Comparison of ENCODE assay signal across 8 mouse cellular contexts in genomic region chr7:4865579-4866493, GRCm38 (mm10). TPM values are rescaled to one million over a fixed set of nuclear protein-coding genes. Genes with fewer than 3 reads are reported as not detected.
DNase-seq lines count a peak whose midpoint lies in the region; ATAC-seq lines count a peak whose summit lies in the region.

No protein-coding gene starts in this region.

- 4% methylated on average over 40 of the region's 40 CpGs for WGBS in intestine, embryonic 14.5 days

- no peaks in the 10 kb centered on the region for H3K36me3 ChIP-seq in intestine, embryonic 14.5 days (ENCODE audit: control insufficient read depth, insufficient read depth, low read length)

- H3K4me2 ChIP-seq in intestine, embryonic 14.5 days (ENCODE audit: low read length) = peak overlapping the region; percentile 77

- no peaks in the 10 kb centered on the region for H3K9me3 ChIP-seq in intestine, embryonic 14.5 days (ENCODE audit: control insufficient read depth, low read length)

- peak overlapping the region; percentile 77 for H3K27ac ChIP-seq in intestine, embryonic 14.5 days (ENCODE audit: low read depth)

- H3K4me3 ChIP-seq in intestine, embryonic 14.5 days (ENCODE audit: low read depth, low read length) = peak overlapping the region; percentile 65

- H3K9ac ChIP-seq in intestine, embryonic 14.5 days (ENCODE audit: low read length) = peak overlapping the region; percentile 73

- intact Hi-C loops in left cerebral cortex, postnatal 14 days (cut with DNase I) = no loop called here

- DNase-seq in adrenal gland, adult 18-20 months (ENCODE audit: low spot score in 2 of 2) = peak; percentile 88 to 90
- peak; percentile 97 for DNase-seq in embryo, embryonic 11 days
- peak; percentile 97 for DNase-seq in gastrocnemius, postnatal 25 days
- DNase-seq in intestine, embryonic 14.5 days (ENCODE audit: low spot score) = peak; percentile 97
- DNase-seq in left cerebral cortex, postnatal 14 days (ENCODE audit: low spot score in 2 of 2) = peak; percentile 96
- DNase-seq in mesoderm, embryonic 11.5 days (ENCODE audit: low read depth, low spot score) = peak; percentile 97
- DNase-seq in right cerebral cortex, postnatal 36 days (ENCODE audit: low spot score in 2 of 2) = peak; percentile 93 to 95
- peak; percentile 97 for DNase-seq in yolk sac, embryonic 10.5 days (ENCODE audit: low spot score)

- peaks cover 5% of the 10 kb centered on the region; the same call in 1 of the 2 replicates for H3K4me1 ChIP-seq in intestine, embryonic 14.5 days (replicated peaks; ENCODE audit: control insufficient read depth, insufficient read depth, low read length)

- ATAC-seq in intestine, embryonic 14.5 days (replicated peaks; ENCODE audit: low FRiP score, low TSS enrichment, low read depth) = peak; percentile 100

- H3K27me3 ChIP-seq in intestine, embryonic 14.5 days (replicated peaks; ENCODE audit: control insufficient read depth, insufficient read depth, low read length) = no peaks in the 10 kb centered on the region

RNA-seq across cellular contexts. Expression of gene Isoc2b, which starts 4.2 kb away (rescaled TPM):
- 10 to 100 TPM in 1 of 2 experiments, 1 to 10 TPM in 1; 9.6 to 18.3 TPM for total RNA-seq in adrenal gland, adult 18-20 months (2021)
- 1 to 10 TPM; 4.3 to 4.5 TPM for total RNA-seq in gastrocnemius, postnatal 25 days (2021)
- 6.3 and 8.9 TPM in 2 replicates for polyA plus RNA-seq in intestine, embryonic 14.5 days (2014; fragmentation: Nextera tagmentation; extraction: Ambion mirVana)
- 1 to 10 TPM; 4.6 to 5.0 TPM for total RNA-seq in left cerebral cortex, postnatal 14 days (2021)

RNA-seq across cellular contexts. Expression of gene Isoc2a, which starts 11.1 kb away (rescaled TPM):
- total RNA-seq in adrenal gland, adult 18-20 months (2021) = 10 to 100 TPM; 32.7 to 38.0 TPM
- 10 to 100 TPM; 21.4 to 24.3 TPM for total RNA-seq in gastrocnemius, postnatal 25 days (2021)
- polyA plus RNA-seq in intestine, embryonic 14.5 days (2014; fragmentation: Nextera tagmentation; extraction: Ambion mirVana) = 0.96 and 1.0 TPM in 2 replicates
- 1 to 10 TPM; 7.5 to 8.6 TPM for total RNA-seq in left cerebral cortex, postnatal 14 days (2021)

RNA-seq across cellular contexts. Expression of gene Shisa7, which starts 21.3 kb away (rescaled TPM):
- 1 to 10 TPM; 2.1 to 2.4 TPM for total RNA-seq in adrenal gland, adult 18-20 months (2021)
- not detected for total RNA-seq in gastrocnemius, postnatal 25 days (2021)
- polyA plus RNA-seq in intestine, embryonic 14.5 days (2014; fragmentation: Nextera tagmentation; extraction: Ambion mirVana) = 0.30 and 0.42 TPM in 2 replicates
- 100 to 1,000 TPM; 116 to 133 TPM for total RNA-seq in left cerebral cortex, postnatal 14 days (2021)

RNA-seq across cellular contexts. Expression of gene Gm36210, which starts 40.5 kb away (rescaled TPM):
- total RNA-seq in adrenal gland, adult 18-20 months (2021) = not detected
- total RNA-seq in gastrocnemius, postnatal 25 days (2021) = under 1 TPM; 0.21 to 0.36 TPM
- polyA plus RNA-seq in intestine, embryonic 14.5 days (2014; fragmentation: Nextera tagmentation; extraction: Ambion mirVana) = not detected in 2 replicates
- under 1 TPM; 0.29 to 0.34 TPM for total RNA-seq in left cerebral cortex, postnatal 14 days (2021)

RNA-seq across cellular contexts. Expression of gene Zfp628, which starts 49.2 kb away (rescaled TPM):
- 10 to 100 TPM; 13.9 to 17.2 TPM for total RNA-seq in adrenal gland, adult 18-20 months (2021)
- total RNA-seq in gastrocnemius, postnatal 25 days (2021) = 1 to 10 TPM; 6.8 to 8.3 TPM
- 3.3 and 4.0 TPM in 2 replicates for polyA plus RNA-seq in intestine, embryonic 14.5 days (2014; fragmentation: Nextera tagmentation; extraction: Ambion mirVana)
- 10 to 100 TPM; 14.5 to 16.3 TPM for total RNA-seq in left cerebral cortex, postnatal 14 days (2021)

Comparison
In these comparisons a context has a peak if more than half of its experiments do, and no peak if none do; other contexts are left out.
1. Peak in every context shown above with its lines: DNase-seq, ATAC-seq, H3K4me3 ChIP-seq and H3K27ac ChIP-seq.
2. RNA of gene Shisa7, which starts 21.3 kb away (total RNA-seq): 116 to 133 TPM in left cerebral cortex, postnatal 14 days; 2.1 to 2.4 TPM in adrenal gland, adult 18-20 months and not detected in gastrocnemius, postnatal 25 days; every median in the first group is over 10 times any median in the second.